In genomic region chr8:118389456-118389855, GRCm38 (mm10) we compare ENCODE assay signal across 24 mouse cellular contexts.
DNase-seq lines count a peak whose midpoint lies in the region; ATAC-seq and TF ChIP-seq lines count a peak whose summit lies in the region.
"Had no signal": no experiment of that assay in that cellular context is flagged by ENCODE, and none has a peak within 500 bp of the region (broad histone marks: within the 10 kb centered on the region; RNA-seq: fewer than 3 reads in every experiment).

No protein-coding gene starts in this region.

- H3K79me2 ChIP-seq in C2C12 (ENCODE audit: control insufficient read depth, insufficient read depth) (no peaks in the 10 kb centered on the region), myocyte (ENCODE audit: control insufficient read depth, insufficient read depth) (no peaks in the 10 kb centered on the region)

- TF ChIP-seq POLR2A in myocyte (IDR thresholded peaks at IDR 0.05; ENCODE audit: insufficient read length, low read depth) = no peak

- H3K4me2 ChIP-seq in myocyte (ENCODE audit: low read depth) = no peak overlapping the region

- H3K4me3 ChIP-seq in C2C12 (ENCODE audit: insufficient read depth, poor library complexity, severe bottlenecking) (no peak overlapping the region), myocyte (no peak overlapping the region)

- H3K27me3 ChIP-seq in C2C12 (ENCODE audit: control insufficient read depth, insufficient read depth, insufficient read length) (no peaks in the 10 kb centered on the region), myocyte (ENCODE audit: control insufficient read depth, insufficient read depth, insufficient read length) (no peaks in the 10 kb centered on the region)
- H3K27me3 ChIP-seq: CH12.LX, Patski had no signal

- DNase-seq in 3T3-L1 (ENCODE audit: low read depth, low spot score) = peak; percentile 17
- DNase-seq in MN1 (ENCODE audit: low spot score) = no peak
- DNase-seq in spleen, postnatal 14 days (ENCODE audit: low spot score in 2 of 2) = no peak
- DNase-seq: adrenal gland, adult 2 months; adrenal gland, adult 8-10 months; adrenal gland, postnatal 10 days; adrenal gland, postnatal 14 days; adrenal gland, postnatal 25 days; adrenal gland, postnatal 36 days; B cell, adult 2 months; cerebellum, adult 11 months; cerebellum, adult 11-12 months; cerebellum, adult 18-20 months; cerebellum, adult 2 months; cerebellum, adult 8-10 months; cerebellum, adult 9-10 months had no signal

- TF ChIP-seq CTCF in C2C12 (IDR thresholded peaks at IDR 0.05; ENCODE audit: control insufficient read depth, insufficient read depth, insufficient read length) = no peak

- H3ac ChIP-seq in C2C12 (ENCODE audit: control insufficient read depth, insufficient read length, low read depth) (no peak overlapping the region), myocyte (ENCODE audit: control insufficient read depth, insufficient read length) (no peak overlapping the region)

- no peak for ATAC-seq in megakaryocyte progenitor cell, adult 5-6 weeks (replicated peaks; ENCODE audit: poor library complexity)
- ATAC-seq: activated CD4-positive, CD25-positive, alpha-beta regulatory T cell, adult 4 months; CD4-positive, CD25-positive, alpha-beta regulatory T cell, adult 4 months; Patski had no signal

- H3K79me3 ChIP-seq in C2C12 (ENCODE audit: low read depth) = peaks cover 2% of the 10 kb centered on the region

- H3K36me3 ChIP-seq in C2C12 (ENCODE audit: control insufficient read depth, insufficient read depth) (no peaks in the 10 kb centered on the region), myocyte (ENCODE audit: control insufficient read depth, insufficient read depth) (no peaks in the 10 kb centered on the region)
- H3K36me3 ChIP-seq: G1E had no signal

TF ChIP-seq in C2C12, 6 proteins besides CTCF, POLR2A, EP300 and RAD21:
- TF ChIP-seq MYOG (IDR thresholded peaks at IDR 0.05; ENCODE audit: control insufficient read depth, extremely low read depth, insufficient read length) (no peak), MYOD1 (IDR thresholded peaks at IDR 0.05; ENCODE audit: control insufficient read depth, insufficient read length, low read depth) (peak; percentile 75), FOSL1 (IDR thresholded peaks at IDR 0.05; ENCODE audit: insufficient read depth, low read length, poor library complexity, severe bottlenecking) (no peak), MAX (IDR thresholded peaks at IDR 0.05) (no peak), USF1 (IDR thresholded peaks at IDR 0.05; ENCODE audit: low read depth) (no peak), CEBPB (IDR thresholded peaks at IDR 0.05; ENCODE audit: low read depth) (peak; percentile 68)

TF ChIP-seq in myocyte, 11 proteins besides CTCF, POLR2A, EP300 and RAD21:
- no peak for TF ChIP-seq USF1 (IDR thresholded peaks at IDR 0.05; ENCODE audit: low read depth)
- TF ChIP-seq MYOD1 (IDR thresholded peaks at IDR 0.05; ENCODE audit: control insufficient read depth in 1 of 3, insufficient read length in 2 of 3, low read depth in 2 of 3) = peak; percentile 72 to 89 (median 75)
- TF ChIP-seq TCF12 (IDR thresholded peaks at IDR 0.05; ENCODE audit: insufficient read depth, poor library complexity, severe bottlenecking) = peak; percentile 70
- peak; percentile 92 for TF ChIP-seq CEBPB (IDR thresholded peaks at IDR 0.05; ENCODE audit: insufficient read depth, poor library complexity, severe bottlenecking)
- no peak for TF ChIP-seq E2F4 (IDR thresholded peaks at IDR 0.05; ENCODE audit: insufficient read depth)
- no peak for TF ChIP-seq MAX (IDR thresholded peaks at IDR 0.05; ENCODE audit: low read depth)
- peak; percentile 12 for TF ChIP-seq TCF3 (IDR thresholded peaks at IDR 0.05; ENCODE audit: insufficient read length, low read depth)
- peak in 2 of 3 experiments; percentile 66 to 69 for TF ChIP-seq MYOG (IDR thresholded peaks at IDR 0.05; ENCODE audit: control insufficient read depth in 1 of 3, insufficient read depth in 1 of 3, insufficient read length in 2 of 3, low read depth in 2 of 3)
- no peak for TF ChIP-seq POLR2AphosphoS2 (IDR thresholded peaks at IDR 0.05; ENCODE audit: insufficient read length, low read depth)
- no peak for TF ChIP-seq SRF (IDR thresholded peaks at IDR 0.05; ENCODE audit: control insufficient read depth, insufficient read length, low read depth)
